9 mouse cellular contexts compared by ENCODE assay signal in genomic region chr4:32915928-32916327, GRCm38 (mm10). TPM values are rescaled to one million over a fixed set of nuclear protein-coding genes. Genes with fewer than 3 reads are reported as not detected.
DNase-seq lines count a peak whose midpoint lies in the region; ATAC-seq and TF ChIP-seq lines count a peak whose summit lies in the region.
"Had no signal": no experiment of that assay in that cellular context is flagged by ENCODE, and none has a peak within 500 bp of the region (broad histone marks: within the 10 kb centered on the region; RNA-seq: fewer than 3 reads in every experiment).

No protein-coding gene starts in this region.

- H3K27ac ChIP-seq in heart, embryonic 11.5 days (ENCODE audit: low read depth, low read length) = peak overlapping the region; percentile 85
- H3K27ac ChIP-seq in intestine, postnatal 0 days (ENCODE audit: low read depth, low read length) = no peak overlapping the region
- H3K27ac ChIP-seq in midbrain, embryonic 12.5 days (replicated peaks) = peak overlapping the region; percentile 50

- H3K4me2 ChIP-seq in heart, embryonic 11.5 days = no peak overlapping the region
- H3K4me2 ChIP-seq in intestine, postnatal 0 days (replicated peaks; ENCODE audit: low read depth) = no peak overlapping the region
- no peak overlapping the region for H3K4me2 ChIP-seq in midbrain, embryonic 12.5 days (replicated peaks)

- H3K4me3 ChIP-seq in heart, embryonic 11.5 days (ENCODE audit: low read depth, low read length) = no peak overlapping the region
- H3K4me3 ChIP-seq in intestine, postnatal 0 days (ENCODE audit: low read depth, low read length) = no peak overlapping the region
- H3K4me3 ChIP-seq in midbrain, embryonic 12.5 days = no peak overlapping the region

- ATAC-seq in heart, embryonic 11.5 days (replicated peaks; ENCODE audit: insufficient number of reproducible peaks, low FRiP score, low TSS enrichment) = no peak
- ATAC-seq in intestine, postnatal 0 days = 0 out of 2 replicates have a peak, but pooled peaks have one; percentile 41
- ATAC-seq in midbrain, embryonic 12.5 days (ENCODE audit: low FRiP score, low read depth) = peak; percentile 82

- no peak for DNase-seq in heart, postnatal 10 days
- DNase-seq in embryo, embryonic 11 days = peak; percentile 59
- DNase-seq in gastrocnemius, postnatal 10 days = no peak
- no peak for DNase-seq in layer of hippocampus, postnatal 36 days
- no peak for DNase-seq in spleen, adult 12 weeks (ENCODE audit: low spot score)

- H3K27me3 ChIP-seq in heart, embryonic 11.5 days (ENCODE audit: control insufficient read depth, insufficient read depth, low read length) = no peaks in the 10 kb centered on the region
- no peaks in the 10 kb centered on the region for H3K27me3 ChIP-seq in intestine, postnatal 0 days (replicated peaks; ENCODE audit: control insufficient read depth, insufficient read depth, low read length)
- H3K27me3 ChIP-seq in midbrain, embryonic 12.5 days = no peaks in the 10 kb centered on the region

- no peak overlapping the region for H3K9ac ChIP-seq in heart, embryonic 11.5 days (ENCODE audit: low read depth, low read length)
- no peak overlapping the region for H3K9ac ChIP-seq in intestine, postnatal 0 days (ENCODE audit: low read depth, low read length)
- H3K9ac ChIP-seq in midbrain, embryonic 12.5 days (replicated peaks) = no peak overlapping the region

- H3K9me3 ChIP-seq in heart, embryonic 11.5 days (replicated peaks; ENCODE audit: control insufficient read depth, low read length) = no peaks in the 10 kb centered on the region
- no peaks in the 10 kb centered on the region for H3K9me3 ChIP-seq in intestine, postnatal 0 days (ENCODE audit: control insufficient read depth)
- H3K9me3 ChIP-seq in midbrain, embryonic 12.5 days = no peaks in the 10 kb centered on the region

- intact Hi-C loops in heart, postnatal 10 days (cut with DNase I) = no loop called here

- H3K36me3 ChIP-seq in heart, embryonic 11.5 days (ENCODE audit: control insufficient read depth, insufficient read depth, low read length) = no peaks in the 10 kb centered on the region
- H3K36me3 ChIP-seq in intestine, postnatal 0 days (ENCODE audit: control insufficient read depth, insufficient read depth) = no peaks in the 10 kb centered on the region
- peaks cover 5% of the 10 kb centered on the region; the same call in 1 of the 2 replicates for H3K36me3 ChIP-seq in midbrain, embryonic 12.5 days

- WGBS in heart, embryonic 11.5 days (ENCODE audit: insufficient replicate concordance) = 58% methylated on average over 8 of the region's 8 CpGs
- 32% methylated on average over 8 of the region's 8 CpGs for WGBS in intestine, postnatal 0 days
- WGBS in midbrain, embryonic 12.5 days = 40% methylated on average over 8 of the region's 8 CpGs

- H3K4me1 ChIP-seq in heart, embryonic 11.5 days (ENCODE audit: control insufficient read depth, insufficient read depth, low read length) = peaks cover 15% of the 10 kb centered on the region; the same call in 1 of the 2 replicates
- 0 out of 2 replicates have a peak, but pooled peaks cover 4% of the 10 kb centered on the region for H3K4me1 ChIP-seq in intestine, postnatal 0 days (replicated peaks; ENCODE audit: control insufficient read depth, insufficient read depth, low read length)
- H3K4me1 ChIP-seq in midbrain, embryonic 12.5 days = peaks cover 44% of the 10 kb centered on the region

- TF ChIP-seq CTCF in intestine, postnatal 0 days (IDR thresholded peaks at IDR 0.05; ENCODE audit: low read depth) = no peak

RNA-seq across cellular contexts. Expression of gene Ankrd6, which starts 34.7 kb away (rescaled TPM):
- polyA plus RNA-seq in heart, embryonic 11.5 days (2014; fragmentation: Nextera tagmentation; extraction: Ambion mirVana) = 5.4 and 7.1 TPM in 2 replicates
- total RNA-seq in heart, postnatal 10 days (2021) = 1 to 10 TPM; 3.5 to 6.3 TPM
- 1.3 and 1.6 TPM in 2 replicates for polyA plus RNA-seq in intestine, postnatal 0 days (2015; fragmentation: Nextera tagmentation; extraction: Ambion mirVana)
- polyA plus RNA-seq in midbrain, embryonic 12.5 days (2016; fragmentation: Nextera tagmentation; extraction: Ambion mirVana) = 36.7 and 39.9 TPM in 2 replicates
- total RNA-seq in gastrocnemius, postnatal 10 days (2021) = 1 to 10 TPM; 2.9 to 3.5 TPM
- 10 to 100 TPM; 39.4 to 43.2 TPM for total RNA-seq in layer of hippocampus, postnatal 36 days (2021)
- total RNA-seq: neutrophil, adult 5-6 weeks had no signal

Comparison
In these comparisons a context has a peak if more than half of its experiments do, and no peak if none do; other contexts are left out.
1. RNA of gene Ankrd6, which starts 34.7 kb away (total RNA-seq): 39.4 to 43.2 TPM in layer of hippocampus, postnatal 36 days; 3.5 to 6.3 TPM in heart, postnatal 10 days and 2.9 to 3.5 TPM in gastrocnemius, postnatal 10 days; every median in the first group is over 4 times any median in the second.